Mouse (Mus musculus): ENCODE measurements around the gene Zfp282.
"Not testable (repeated sequence)": the region's sequence is repeated elsewhere in the genome, so short reads cannot be mapped to it uniquely, and the experiment has no call there.

Zfp282 gene

DNA sequence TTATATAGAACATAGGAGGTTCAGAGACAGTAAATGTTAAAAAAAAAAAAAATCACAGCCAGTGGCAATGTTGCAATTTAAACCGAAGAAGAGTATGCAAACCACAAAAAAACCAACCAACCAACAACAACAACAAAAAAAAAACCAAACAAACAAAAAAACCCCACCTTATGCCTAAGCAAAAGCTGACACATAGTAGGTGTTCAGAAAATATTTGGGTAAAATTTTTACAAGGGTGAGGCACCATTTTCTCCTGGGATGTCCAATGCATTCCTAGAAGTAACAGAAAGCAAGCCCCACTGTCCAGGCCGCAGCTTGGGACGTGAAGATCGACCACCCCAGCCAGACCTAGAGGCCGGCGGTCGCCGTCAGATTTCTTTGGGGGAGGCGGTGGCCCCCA is at the start of gene Zfp282:
TSS of gene Zfp282 (plus strand) at position 147 of the 400 bp plus-strand sequence.
- DNase-seq (ENCODE audit: low spot score) = no peak

DNA sequence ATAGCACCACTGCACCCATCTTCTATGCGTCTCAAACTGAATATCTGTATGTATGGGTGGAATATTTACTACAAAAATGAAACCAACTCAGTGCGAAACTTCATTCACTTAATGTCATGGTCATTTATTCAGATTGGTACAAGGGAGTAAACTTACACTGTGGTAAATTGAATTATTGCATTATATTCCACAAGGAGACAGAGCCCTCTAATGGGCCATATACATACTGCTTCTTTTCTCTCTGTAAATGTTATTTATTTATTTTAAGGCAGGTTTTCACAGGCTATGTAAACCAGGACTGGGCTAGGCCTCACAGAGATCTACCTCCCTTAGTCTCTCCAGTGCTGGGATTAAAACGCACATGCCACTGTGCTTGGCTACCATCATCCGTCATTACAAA is 49.5 kb upstream of the Zfp282 start:
- DNase-seq (ENCODE audit: low spot score) = no peak

DNA sequence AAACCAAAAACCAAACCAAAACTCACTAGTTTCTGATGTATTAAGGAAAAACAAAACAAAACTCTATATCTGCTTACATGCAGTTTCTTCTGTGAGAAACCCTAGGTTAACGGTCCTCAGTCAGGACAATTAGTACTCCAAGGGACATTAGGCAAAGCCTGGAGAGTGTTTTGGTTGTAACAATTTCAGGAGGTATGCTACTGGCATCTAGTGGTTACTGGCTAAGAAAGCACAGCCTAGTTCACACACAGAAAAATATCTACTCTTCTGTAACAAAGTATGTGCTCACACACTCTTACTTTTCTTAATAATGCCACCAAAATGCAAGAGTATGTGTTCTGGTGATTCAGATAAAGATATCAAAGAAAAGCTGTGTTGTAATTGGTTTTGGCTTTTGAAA is 48.1 kb upstream of the Zfp282 start:
- DNase-seq (ENCODE audit: low spot score) = no peak

DNA sequence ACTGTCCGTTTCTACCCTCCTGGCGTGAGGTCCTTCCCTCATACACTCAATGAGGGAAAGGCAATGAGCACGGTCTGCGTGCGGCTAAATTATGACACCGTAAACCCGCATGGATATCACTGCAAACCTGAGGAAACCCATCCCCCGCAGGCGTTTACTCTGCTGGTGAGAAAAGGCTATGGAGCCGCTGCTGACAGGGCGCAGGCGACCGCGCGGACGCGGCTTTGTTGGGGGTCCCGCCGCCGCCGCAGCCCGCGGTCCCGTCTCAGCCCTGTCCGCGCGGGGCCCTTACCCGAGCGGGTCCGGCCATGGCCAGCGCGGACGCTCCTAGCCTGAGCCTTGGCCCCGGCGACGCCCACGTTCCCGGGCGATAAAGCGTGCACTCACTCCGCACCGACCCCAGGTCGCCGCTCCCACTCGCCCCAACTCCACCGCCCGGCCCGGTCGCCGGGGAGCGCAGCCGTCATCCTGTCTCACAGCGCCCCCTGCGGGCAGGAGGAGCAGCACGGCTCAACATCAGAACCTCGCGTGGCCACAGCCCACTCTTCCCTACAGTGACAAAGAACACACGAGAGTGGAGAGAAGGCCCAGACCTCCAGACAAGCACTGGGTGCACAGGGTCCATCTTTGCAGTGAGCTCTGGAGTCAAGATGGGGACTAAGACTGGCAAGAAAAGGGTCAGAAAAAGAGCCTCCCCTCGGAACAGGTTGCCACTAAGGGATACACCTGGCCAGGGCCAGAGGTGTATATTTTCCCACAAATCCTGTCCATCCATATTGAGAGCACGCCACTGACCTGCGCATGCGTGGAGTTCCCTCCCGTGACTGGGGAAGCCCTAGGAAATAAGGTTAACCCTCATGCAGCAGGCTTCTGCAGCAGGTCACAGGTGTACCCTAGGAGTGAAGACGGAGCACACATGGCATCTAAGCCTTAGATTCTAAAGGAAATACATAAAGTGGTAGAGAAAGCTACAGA is 46.6 kb upstream of the Zfp282 start, which contains the start of gene Zfp786:
TSS of gene Zfp786 (minus strand) at position 764 of the 975 bp plus-strand sequence.
- DNase-seq (ENCODE audit: low spot score) = peak; percentile 80

DNA sequence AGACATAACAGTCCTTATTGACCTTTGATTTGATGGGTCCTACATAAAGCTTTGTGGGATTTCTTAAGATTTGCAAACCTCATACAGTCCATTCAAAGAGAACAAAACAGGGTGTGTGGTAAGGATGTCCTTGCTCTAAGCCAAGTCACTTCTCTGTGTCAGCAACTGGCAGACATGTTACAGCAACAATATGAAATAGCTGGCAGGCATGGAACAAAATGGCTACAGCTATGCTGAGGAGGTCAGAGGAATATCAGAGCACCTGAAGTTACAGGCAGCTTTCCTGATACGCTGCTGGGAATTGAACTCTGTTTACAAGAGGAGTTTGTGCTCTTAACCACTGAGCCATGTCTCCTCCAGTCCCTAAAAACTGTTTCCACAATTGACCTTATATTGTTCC is 44.8 kb upstream of the Zfp282 start:
- DNase-seq (ENCODE audit: low spot score) = no peak

DNA sequence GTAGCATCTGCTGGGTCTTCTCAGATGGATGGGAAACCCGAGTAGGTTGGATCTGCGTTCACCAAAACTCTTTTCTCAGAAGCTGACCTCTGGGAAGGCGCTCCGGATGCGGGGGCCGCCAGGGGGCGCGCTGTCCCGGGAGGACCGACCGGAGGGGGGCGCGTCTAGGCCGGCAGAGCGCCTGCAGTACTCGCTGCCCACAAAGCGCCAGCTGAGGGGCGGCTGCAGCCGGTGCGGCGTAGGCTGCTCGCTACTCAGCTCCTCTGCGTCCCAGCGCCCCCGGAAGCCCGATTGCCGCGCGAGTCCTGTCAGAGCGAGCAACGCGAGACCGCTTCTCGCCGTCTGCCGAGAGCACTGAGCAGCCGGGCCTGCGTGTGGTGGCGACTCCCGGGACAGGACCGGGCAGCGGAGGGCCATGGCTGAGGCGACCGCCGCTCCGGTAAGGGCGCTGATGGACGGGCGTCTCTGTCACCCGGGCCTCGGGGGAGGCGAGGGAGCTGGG is 41.5 kb upstream of the Zfp282 start, which contains the start of gene Zfp398:
TSS of gene Zfp398 (plus strand) at position 180 of the 502 bp plus-strand sequence.
- DNase-seq (ENCODE audit: low spot score) = peak; percentile 82

DNA sequence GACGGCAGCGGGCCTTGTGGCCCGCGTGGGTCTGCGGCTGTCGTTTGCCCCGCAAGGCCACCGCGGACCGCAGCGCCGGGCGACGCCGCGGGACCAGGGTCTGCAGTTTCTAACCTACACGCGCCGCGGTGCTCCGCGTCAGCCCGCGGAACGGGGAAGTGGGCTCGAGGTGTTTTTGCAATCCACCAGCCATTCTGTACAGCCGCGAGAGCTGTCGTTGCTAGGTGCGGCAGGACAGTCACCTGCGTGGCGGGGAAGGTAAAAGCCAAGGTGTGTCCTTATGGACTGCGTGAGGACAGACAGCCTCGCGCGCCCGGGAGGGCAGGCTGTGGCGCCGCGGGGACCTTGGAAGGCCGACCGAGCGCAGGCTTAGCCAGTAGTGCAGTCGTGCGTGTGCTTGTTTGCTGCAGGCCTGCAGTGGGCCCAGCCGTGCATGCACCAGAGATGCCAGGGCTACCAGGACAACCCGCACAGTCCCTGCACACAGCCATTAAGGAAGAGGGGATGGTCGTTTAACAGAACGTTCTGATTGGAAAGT is 41.0 kb upstream of the Zfp282 start:
- DNase-seq (ENCODE audit: low spot score) = no peak

DNA sequence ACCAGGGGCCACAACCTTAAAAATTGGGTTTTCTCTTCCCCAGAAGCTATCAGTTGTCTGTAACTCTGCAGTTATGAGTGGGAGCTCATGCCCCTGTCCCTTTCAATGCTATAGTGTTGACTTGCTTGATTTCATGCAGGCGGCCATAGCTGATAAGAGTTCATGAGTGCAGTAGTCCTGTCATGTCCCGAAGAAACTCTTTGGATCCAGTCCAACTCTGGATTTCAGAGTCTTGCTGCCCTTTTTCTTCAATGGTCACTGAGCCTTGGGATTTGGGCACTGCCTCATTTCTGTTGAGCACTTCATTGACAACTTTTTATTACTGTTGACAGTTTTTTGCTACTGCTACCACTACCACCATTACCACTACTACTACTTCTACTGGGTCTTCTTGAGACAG is 39.4 kb upstream of the Zfp282 start:
- no peak for DNase-seq (ENCODE audit: low spot score)

DNA sequence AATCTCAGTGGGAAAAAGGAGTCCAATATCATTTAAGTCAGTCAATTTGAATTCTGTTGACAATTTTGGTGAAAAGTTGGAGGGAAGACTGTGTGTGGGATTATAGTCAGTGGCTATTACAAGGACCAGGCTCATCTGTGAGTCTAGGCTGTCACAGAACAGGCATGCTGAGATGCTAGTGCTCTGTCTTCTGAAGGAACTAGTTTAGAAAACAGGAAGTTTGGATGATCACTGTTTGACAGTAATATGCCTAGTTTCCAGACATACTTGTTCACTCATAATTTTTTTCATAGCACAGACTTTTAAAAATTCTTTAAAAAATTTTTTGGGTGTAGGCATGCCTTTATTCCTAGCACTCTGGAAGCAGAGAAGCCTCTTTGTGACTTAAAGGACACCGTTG is 35.9 kb upstream of the Zfp282 start:
- DNase-seq (ENCODE audit: low spot score) = no peak

DNA sequence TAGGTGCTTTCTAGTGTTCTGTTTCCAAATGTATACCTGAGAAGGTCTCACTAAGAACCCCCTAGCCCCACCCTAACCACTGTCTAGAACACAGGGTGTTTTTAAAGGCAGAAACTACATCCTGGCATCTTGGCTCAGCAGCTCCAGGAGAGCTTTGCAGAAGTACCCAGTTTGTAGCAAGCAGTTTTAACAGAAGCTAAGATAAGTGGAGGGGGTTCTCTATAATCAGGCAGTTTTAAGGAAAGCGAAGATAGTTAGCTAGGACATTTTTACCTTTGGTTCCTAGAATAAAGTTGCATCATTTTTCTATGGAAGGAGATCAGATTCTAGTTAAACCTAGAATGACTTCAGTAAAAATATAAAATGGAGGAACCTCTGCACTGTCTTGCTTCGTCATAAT is 35.2 kb upstream of the Zfp282 start:
- DNase-seq (ENCODE audit: low spot score) = no peak

DNA sequence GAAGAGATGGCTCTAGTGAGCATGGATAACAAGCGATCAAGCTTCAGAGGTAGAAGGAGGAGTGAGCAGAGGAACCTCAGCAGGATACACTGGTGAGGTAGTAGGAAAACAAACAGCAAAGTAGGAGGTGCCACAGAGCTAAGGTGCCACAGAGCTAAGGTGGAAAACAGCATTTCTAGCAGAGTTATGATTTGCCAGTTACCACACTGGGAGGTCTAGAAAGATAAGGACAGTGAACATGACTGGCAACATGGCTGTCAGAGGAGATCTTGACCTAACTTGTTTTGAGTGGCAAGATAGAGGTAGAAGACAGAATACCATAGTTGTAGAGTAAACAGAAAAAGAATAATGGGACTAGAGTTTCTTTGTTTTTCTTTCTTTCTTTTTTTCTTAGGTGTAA is 34.7 kb upstream of the Zfp282 start:
- DNase-seq (ENCODE audit: low spot score) = no peak

DNA sequence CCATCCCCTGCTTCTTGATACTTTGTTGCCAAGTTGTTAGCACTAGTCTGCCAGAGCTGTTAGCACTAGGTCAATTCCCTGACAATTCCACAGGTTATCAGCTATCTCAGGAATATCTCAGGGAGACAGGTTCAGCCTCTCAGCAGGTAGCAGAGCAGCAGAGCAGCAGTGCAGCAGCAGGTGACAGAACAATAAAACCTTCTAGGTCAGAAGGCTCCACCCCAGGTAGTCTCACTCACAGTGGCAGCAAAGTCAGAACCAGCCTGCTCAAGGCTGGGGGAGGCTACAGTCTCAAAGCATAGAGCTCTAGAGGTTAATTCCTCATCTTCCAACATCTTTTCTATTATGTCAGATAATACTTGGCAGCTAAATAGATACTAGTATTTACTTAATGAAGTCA is 31.2 kb upstream of the Zfp282 start:
- no peak for DNase-seq (ENCODE audit: low spot score)

DNA sequence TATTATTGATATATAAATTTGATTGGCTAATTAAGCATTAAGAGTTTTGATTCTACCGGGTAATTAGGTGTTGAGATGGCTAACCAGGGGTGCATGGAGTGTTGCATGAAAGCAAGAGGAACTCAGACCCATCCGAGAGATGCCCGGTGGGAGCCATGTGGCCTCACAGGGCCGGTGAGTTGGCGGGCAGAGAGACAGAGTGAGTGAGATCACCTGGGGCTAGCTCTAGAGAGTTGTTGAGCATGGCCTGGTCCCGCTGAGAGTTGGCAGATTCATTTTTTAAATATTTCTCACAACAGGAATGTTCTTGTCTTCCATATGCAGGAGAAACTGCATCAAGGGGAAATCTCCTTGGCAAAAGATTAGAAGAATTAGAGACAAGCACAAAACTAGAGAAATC is 19.8 kb upstream of the Zfp282 start:
- no peak for DNase-seq (ENCODE audit: low spot score)

DNA sequence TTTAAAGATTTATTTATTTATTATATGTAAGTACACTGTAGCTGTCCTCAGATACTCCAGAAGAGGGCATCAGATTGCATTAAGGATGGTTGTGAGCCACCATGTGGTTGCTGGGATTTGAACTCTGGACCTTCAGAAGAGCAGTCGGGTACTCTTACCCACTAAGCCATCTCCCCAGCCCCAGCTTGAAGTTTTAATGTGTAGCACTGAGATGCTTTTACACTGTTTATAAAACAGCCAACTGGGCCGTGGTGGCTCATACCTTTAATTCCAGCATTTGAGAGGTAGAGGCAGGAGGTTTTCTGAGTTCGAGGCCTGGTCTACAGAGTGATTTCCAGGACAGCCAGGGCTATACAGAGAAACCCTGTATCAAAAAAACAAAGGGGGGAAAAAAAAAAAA is 19.3 kb upstream of the Zfp282 start:
- DNase-seq (ENCODE audit: low spot score) = not testable (repeated sequence)

DNA sequence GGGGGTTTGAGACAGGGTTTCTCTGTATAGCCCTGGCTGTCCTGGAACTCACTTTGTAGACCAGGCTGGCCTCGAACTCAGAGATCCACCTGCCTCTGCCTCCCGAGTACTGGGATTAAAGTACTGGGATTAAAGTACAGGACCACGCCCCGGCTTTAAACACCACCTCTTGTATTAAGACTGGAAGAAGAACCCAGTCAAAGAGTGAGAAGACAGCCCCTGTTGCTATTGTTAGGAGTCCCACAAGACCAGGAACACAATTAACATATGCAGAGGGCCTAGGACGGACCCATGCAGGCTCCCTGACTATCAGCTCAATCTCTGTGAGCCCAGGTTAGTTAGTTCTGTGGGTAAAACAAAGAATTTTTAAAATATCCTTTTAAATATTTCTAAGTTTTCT is 4.7 kb upstream of the Zfp282 start:
- DNase-seq (ENCODE audit: low spot score) = no peak

DNA sequence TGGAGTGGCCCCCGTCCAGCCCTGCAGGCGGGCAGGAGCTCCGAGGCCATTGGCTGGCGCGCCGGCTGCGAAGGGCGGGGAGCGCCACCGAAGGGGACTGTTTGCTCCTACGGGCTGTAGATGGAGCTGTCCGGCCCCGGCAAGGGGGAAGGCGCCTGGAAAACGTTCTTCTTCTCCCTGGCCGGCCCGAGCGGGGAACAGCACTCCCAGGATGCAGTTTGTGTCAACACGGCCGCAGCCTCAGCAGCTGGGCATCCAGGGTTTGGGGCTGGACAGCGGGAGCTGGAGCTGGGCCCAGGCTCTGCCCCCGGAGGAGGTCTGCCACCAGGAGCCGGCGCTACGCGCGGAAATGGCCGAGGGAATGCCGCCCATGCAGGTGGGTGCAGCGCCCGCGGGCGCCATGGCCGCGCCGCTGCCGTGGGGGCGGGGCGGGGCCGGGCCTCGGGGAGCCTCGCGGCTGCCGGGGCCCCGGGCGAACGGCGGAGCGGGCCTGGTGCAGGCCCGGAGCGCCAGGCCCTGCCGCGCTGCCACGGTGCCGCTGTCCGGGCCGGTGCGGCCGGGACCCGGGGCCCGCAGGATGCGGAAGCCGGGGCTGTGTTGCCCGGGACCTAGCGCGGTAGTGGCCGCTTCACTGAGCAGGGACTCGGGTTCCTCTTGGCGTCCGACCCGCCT is 593 bp downstream of the Zfp282 start:
- DNase-seq (ENCODE audit: low spot score) = peak; percentile 66

DNA sequence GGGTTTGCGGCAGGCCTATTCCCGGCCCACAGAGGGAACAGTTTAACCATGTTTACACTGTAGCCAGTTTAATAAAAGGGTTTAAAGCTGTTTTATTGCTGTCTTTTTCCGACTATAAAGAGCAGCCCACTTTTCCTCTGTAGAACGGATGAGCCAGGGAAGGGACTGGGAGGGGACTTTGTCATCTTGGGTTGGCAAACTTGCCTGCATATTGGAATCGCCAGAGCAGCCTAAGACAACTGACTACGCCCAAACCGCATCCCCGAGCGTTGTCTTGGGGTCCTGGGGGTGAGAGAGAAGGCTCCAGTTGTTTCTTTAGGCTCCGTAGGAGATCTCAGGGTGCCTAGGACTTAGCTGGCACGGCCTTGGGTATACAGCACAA is 1.1 kb downstream of the Zfp282 start:
- DNase-seq (ENCODE audit: low spot score) = no peak

DNA sequence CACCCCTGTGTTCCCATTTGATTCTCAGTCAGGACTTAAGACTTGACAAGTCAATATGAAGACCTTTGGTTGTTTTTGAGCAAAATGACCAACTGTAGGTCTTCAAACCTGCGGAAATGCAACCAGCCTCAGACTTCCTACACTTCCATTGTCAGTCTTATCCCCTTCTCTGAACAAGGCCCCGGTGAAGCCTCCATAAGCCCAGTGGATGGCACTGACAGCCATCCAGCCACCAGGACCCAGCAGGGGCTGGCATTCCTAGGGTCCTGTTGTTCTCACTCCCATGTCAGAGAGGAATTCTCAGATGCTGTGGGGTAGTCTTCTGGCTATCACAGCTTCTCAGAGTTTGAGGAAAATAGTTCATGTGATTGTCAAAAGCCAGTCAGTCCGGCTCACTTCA is 1.6 kb downstream of the Zfp282 start:
- DNase-seq (ENCODE audit: low spot score) = no peak

DNA sequence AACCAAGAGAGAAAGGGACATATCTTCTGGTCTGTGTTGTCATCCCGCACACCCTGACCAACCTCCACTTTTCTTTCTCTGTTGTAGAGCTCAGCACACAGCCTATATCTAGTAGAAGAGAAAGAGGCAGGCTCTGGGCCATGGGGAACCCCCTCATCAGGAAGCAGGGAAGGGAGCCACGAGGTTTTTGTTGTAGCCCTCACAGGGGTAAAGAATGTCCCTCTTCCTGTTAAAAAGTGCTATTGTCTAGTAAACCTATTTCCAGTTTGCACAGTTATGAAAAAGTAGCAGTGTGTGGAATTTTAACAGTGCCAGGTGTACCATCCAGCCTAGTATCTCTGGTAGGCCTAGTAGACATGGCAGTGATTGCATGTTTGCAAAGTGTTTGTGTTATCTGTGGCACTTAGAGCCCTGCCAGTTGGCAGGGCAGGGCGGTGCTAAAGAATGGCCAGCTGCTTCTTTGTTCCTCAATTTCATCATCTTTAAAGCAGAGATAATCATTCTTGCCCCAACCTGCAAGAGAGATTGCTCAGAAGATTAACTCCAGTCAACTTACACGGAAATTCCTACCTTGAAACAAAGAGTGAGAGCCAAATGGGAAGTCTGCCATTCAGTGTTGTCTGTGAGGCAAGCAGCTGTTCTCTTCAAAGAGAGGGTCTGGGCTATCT is 2.2 kb downstream of the Zfp282 start:
- no peak for DNase-seq (ENCODE audit: low spot score)

DNA sequence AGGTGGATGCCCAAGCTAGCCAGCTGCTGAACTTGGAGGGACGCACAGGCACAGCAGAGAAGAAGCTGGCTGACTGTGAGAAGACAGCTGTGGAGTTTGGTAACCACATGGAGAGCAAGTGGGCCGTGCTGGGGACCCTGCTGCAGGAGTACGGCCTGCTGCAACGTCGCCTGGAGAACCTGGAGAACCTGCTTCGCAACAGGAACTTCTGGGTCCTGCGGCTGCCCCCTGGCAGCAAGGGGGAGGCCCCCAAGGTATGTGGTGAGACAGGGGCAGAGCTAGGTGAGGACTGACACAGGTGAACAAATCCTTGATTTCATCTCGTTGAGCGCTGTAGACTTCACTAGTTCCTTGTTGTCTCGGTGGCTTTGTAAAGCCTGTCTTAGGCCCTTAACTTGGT is 3.2 kb downstream of the Zfp282 start:
- no peak for DNase-seq (ENCODE audit: low spot score)

DNA sequence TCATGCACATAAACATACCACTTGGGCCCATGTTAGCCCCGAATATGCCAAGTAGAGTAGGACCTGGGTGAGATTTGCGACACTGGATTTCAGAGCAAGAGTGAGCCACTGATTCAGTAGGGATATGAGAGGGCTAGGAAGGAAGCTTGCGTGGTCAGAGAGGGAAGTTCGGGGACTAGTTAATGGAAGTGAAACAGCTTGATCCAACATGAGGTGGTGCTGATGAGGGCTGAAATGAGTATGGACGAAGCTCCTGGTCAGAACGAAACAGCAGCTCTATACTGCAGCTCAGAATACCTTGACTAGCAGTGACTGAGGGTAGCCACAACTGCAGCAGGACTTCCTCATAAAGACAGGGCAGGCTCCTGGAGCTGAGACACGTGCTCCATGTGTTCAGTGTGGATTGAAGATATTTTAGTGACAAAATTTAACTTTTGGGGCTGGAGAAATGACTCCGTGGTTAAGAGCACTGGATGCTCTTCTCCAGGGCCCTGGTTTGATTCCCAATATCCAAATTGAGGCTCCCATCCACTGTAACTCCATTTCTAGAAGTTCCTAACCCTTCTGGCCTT is 11.9 kb downstream of the Zfp282 start:
- DNase-seq (ENCODE audit: low spot score) = no peak

DNA sequence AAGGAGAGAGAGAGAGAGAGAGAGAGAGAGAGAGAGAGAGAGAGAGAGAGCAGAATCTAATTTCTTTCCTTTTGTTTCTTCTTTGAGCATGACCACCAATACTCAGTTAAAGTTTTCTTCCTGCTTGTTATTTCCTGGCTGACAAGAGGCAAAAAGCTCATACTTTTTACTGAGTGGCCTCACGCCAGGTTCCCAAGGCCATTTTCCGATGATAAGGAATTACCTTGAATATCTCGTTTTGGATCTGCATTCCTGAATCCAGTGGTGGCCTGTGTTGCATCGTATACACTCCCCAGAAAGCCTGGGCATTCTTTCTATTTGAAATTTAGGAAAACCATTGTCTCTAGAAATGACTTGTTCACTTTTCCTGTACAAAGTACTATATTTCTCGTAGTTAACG is 22.4 kb downstream of the Zfp282 start:
- no peak for DNase-seq (ENCODE audit: low spot score)

All from urinary bladder, postnatal 10 days (tissue).